Mouse (Mus musculus) forebrain, embryonic 11.5 days (tissue): ENCODE results near the gene Dusp14. TPM values are rescaled to one million over a fixed set of nuclear protein-coding genes. Genes with fewer than 3 reads are reported as not detected.

Experiments
- ATAC-seq: fragments of 200-750 bp; cut with Nextera tagmentation; replicated peaks from 2 replicates; pipeline ENCODE4 v1.8.0; 2017; ENCODE audit warnings: moderate TSS enrichment; ENCODE audit not compliant: low FRiP score
- DNase-seq: peaks from one replicate; pipeline ENCODE4 v3.0.0-alpha.2; 2017; ENCODE audit warnings: low spot score
- H3K27ac ChIP-seq: fragments of 300-500 bp; sonication (generic); 2 replicates; pipeline ENCODE4 v1.5.1; 2014; ENCODE audit warnings: low read depth, low read length
- H3K27me3 ChIP-seq: fragments of 300-500 bp; sonication (generic); 2 replicates; pipeline ENCODE4 v1.6.1; 2014; ENCODE audit warnings: mild to moderate bottlenecking, low read length, mixed read lengths; ENCODE audit not compliant: control insufficient read depth, insufficient read depth
- H3K36me3 ChIP-seq: fragments of 300-500 bp; sonication (generic); 2 replicates; pipeline ENCODE4 v1.6.1; 2014; ENCODE audit warnings: mild to moderate bottlenecking, low read length, moderate library complexity, mixed read lengths; ENCODE audit not compliant: control insufficient read depth, insufficient read depth
- H3K4me1 ChIP-seq: fragments of 300-500 bp; sonication (generic); replicated peaks from 2 replicates; pipeline ENCODE4 v1.6.1; 2014; ENCODE audit warnings: low read length, mixed read lengths; ENCODE audit not compliant: control insufficient read depth, insufficient read depth
- H3K4me2 ChIP-seq: fragments of 300-500 bp; sonication (generic); 2 replicates; pipeline ENCODE4 v1.6.1; 2014; ENCODE audit warnings: low read depth, mild to moderate bottlenecking, low read length, moderate library complexity, mixed read lengths; ENCODE audit not compliant: severe bottlenecking
- H3K4me3 ChIP-seq: fragments of 300-500 bp; sonication (generic); 2 replicates; pipeline ENCODE4 v1.5.1; 2014; ENCODE audit warnings: low read depth, low read length
- H3K9ac ChIP-seq: fragments of 300-500 bp; sonication (generic); 2 replicates; pipeline ENCODE4 v1.6.1; 2014; ENCODE audit warnings: low read length
- H3K9me3 ChIP-seq: fragments of 300-500 bp; sonication (generic); 2 replicates; pipeline ENCODE4 v1.6.1; 2016; ENCODE audit warnings: low read length, mixed read lengths; ENCODE audit not compliant: control insufficient read depth
- WGBS: fragments of 180-500 bp; shearing (Covaris S2); extraction: QIAGEN DNeasy Blood & Tissue Kit; methylation state at CpG from one replicate; pipeline ENCODE4 v1.1.7; 2014; 5-methylcytosine and 5-hydroxymethylcytosine counted together
- polyA plus RNA-seq: library from polyadenylated mRNA; unstranded; fragments of >200 nt; fragmentation: Nextera tagmentation; extraction: Ambion mirVana; gene quantifications from 2 replicates; pipeline ENCODE4 v1.2.1, GENCODE M21; 2014

Gene Dusp14
- polyA plus RNA-seq, 1 experiment from 2014 or later: 12.8 TPM

DNA sequence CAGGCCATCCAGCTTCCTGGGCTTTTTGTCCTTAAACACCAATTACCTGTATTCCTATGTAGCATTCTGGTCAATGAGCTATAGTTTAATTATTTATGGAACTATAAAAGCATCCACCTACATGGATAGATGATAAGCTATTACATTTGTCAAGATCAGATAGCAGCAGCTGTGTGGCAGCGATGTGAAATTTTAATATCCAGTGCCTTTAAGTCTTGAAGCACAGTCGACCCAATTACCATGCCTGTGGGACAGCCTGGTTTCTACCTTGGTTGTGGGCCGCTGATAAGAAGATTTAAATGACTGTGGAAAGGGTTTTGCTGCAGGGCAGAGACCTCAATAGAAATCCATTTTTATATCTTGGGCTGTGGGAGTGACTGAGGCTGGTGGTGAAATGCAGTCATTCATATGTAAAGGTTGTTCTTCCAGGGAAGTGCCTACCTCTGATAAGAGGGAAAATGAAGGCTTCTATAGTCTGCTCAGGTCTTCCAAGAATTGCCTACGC is 69.6 kb downstream of the Dusp14 start:
- Histone ChIP-seq H3K4me3 (no peak overlapping the region), H3K36me3 (no peaks in the 10 kb centered on the region; the same call in 1 of the 2 replicates), H3K27ac (no peak overlapping the region), H3K27me3 (no peaks in the 10 kb centered on the region), H3K4me2 (no peak overlapping the region), H3K4me1 (no peaks in the 10 kb centered on the region), H3K9ac (no peak overlapping the region), H3K9me3 (no peaks in the 10 kb centered on the region)
- WGBS: 87% methylated on average over 4 of the region's 4 CpGs
- DNase-seq (no peak), ATAC-seq (no peak)

DNA sequence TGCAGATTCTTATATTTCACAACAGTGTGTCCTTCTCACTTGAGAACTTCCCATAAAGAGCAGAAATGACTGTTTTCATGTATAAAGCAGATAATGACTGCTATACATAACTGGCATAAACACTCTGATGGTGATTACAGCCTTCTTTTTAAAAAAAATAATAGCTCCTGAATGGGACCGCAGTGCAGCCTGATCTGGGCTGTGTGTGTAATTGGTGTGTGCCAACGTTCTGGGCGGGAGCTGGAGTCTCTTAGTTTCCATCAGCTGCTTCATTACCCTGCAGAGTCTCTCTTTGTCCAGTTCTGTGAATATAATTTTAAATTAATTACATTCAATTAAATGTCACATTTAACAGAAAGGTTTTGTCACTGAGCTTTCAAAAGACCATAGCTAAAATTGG is 70.1 kb downstream of the Dusp14 start:
- no peak overlapping the region for H3K4me3 ChIP-seq
- H3K9ac ChIP-seq: no peak overlapping the region
- no peaks in the 10 kb centered on the region for H3K9me3 ChIP-seq
- ATAC-seq: no peak
- H3K36me3 ChIP-seq: no peaks in the 10 kb centered on the region; the same call in 1 of the 2 replicates
- H3K4me2 ChIP-seq: no peak overlapping the region
- H3K4me1 ChIP-seq: no peaks in the 10 kb centered on the region
- DNase-seq: no peak
- no peak overlapping the region for H3K27ac ChIP-seq
- no peaks in the 10 kb centered on the region for H3K27me3 ChIP-seq
- WGBS: 76% methylated on average over 3 of the region's 3 CpGs

Other genes starting within 250 kb of the Dusp14 start
- not detected in 2 replicates for gene Hnf1b, start 219.2 kb downstream of the Dusp14 start, polyA plus RNA-seq
- 48.3 and 52.7 TPM in 2 replicates for gene Ddx52, start 127.2 kb downstream of the Dusp14 start, polyA plus RNA-seq
- gene Synrg, start 104.8 kb downstream of the Dusp14 start, polyA plus RNA-seq: 20.7 and 20.8 TPM in 2 replicates
- gene Tada2a, start 60.3 kb upstream of the Dusp14 start, polyA plus RNA-seq: 41.7 and 42.8 TPM in 2 replicates
- 32.1 and 37.2 TPM in 2 replicates for gene Acaca, start 60.4 kb upstream of the Dusp14 start, polyA plus RNA-seq
- not detected in 2 replicates for gene Gm11437, start 98.2 kb upstream of the Dusp14 start, polyA plus RNA-seq